Mouse (Mus musculus) mouse trophoblast stem cell (cell line): Measurements from ENCODE around the gene Eva1c.

Source experiments
- in situ Hi-C, 2 experiments: fragments of 300-500 bp; cut with MseI, MboI; formaldehyde crosslinking; loops; 2 replicates in 1 of 2; 3 replicates in 1 of 2; pipeline ENCODE4 v1.15.1; 2025

The Eva1c gene

DNA sequence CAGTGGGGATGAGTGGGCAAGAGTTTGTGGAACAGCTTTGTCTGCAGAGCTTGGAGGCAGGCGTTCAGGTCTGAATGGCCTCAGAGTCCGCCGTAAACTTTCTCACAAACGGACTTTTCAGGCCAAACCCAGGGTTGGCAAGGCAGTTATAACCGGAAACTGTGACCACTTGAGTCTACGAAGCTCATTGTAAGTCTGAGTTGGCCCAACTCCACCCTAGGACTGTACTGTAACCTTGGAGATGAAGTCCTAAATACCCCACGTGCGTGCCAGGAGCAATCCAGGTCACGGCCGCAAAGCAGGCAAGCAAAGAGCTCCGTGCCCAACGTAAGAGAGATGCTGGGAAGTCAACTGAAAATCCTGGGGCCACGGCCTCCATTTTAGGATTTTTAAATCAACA, 85.2 kb downstream of the Eva1c start:
- in situ Hi-C loops: no loop called here

DNA sequence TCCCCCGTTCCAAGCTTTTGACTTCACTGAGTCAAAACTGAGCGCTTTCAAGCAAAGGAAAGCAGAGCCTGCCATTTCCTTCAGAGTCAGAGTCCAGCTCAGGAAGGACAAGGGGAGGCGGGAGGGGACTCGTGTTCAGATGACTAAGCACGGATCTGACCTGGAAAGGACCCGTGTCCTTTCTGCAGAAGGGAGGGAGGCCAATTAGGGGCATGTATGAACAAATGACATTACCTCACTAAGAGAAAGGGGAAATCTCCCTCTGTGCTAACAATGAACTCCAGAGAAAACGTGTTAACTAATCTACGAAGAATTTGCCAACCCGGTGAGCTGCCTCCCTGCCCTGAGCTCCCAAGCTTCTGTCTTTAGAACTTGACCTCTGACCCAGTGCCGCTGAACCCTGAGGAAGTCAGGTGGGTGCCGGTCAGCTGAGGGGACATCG, 89.5 kb downstream of the Eva1c start:
- in situ Hi-C loops: no loop called here

DNA sequence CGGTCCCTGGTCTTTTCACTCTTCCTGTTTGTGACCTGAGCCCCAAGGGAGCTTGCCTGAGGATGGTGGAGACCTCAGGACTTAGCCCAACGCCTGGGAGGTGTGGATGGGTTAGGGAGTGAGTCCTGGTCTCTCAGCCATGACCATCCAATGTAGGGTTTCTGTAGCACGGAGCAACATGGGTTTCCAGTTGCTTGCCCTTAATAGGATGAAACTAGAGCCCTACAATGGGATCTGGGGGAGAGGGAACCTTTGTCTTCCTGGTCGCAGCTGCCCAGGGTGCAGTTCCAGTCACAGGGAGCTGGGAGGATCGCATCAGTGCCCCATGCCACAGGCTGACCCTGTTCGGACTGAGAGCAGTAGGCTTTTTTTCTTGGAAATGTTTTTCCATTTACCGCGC, 90.6 kb downstream of the Eva1c start:
- in situ Hi-C loops: no loop called here

DNA sequence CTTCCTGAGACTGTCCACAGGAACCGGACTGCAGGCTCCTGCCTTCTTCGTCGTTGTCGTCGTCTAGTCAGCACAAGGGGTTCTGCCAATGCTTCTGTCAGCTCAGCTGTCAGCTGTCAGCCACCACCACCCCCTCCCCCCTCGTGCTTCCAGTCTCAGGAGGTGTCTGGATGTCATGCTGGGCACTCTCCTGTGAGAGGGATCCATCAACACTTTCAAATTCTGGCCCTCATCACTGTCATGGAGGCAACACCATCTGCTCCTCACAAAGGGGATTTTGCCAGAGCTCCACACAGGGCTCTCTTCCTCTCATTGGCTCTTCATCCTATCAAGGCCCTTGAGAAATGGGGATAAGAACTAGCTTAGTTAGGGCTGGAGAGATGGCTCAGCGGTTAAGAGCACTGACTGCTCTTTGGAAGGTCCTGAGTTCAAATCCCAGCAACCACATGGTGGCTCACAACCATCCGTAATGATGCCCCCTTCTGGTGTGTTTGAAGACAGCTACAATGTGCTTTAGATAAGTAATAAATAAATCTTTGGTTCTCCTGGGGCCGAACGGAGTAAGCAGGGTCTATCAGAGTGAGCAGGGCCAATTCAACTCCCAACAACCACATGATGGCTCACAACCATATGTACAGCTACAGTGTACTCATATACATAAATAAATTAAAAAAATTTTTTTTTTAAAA, 95.1 kb downstream of the Eva1c start:
- in situ Hi-C loops: loop anchor here (5.0 to 10.0 kb wide), 2 partner anchors 89 to 97 kb away; partner anchors contain the start of gene Eva1c (in 1 of the 2)

DNA sequence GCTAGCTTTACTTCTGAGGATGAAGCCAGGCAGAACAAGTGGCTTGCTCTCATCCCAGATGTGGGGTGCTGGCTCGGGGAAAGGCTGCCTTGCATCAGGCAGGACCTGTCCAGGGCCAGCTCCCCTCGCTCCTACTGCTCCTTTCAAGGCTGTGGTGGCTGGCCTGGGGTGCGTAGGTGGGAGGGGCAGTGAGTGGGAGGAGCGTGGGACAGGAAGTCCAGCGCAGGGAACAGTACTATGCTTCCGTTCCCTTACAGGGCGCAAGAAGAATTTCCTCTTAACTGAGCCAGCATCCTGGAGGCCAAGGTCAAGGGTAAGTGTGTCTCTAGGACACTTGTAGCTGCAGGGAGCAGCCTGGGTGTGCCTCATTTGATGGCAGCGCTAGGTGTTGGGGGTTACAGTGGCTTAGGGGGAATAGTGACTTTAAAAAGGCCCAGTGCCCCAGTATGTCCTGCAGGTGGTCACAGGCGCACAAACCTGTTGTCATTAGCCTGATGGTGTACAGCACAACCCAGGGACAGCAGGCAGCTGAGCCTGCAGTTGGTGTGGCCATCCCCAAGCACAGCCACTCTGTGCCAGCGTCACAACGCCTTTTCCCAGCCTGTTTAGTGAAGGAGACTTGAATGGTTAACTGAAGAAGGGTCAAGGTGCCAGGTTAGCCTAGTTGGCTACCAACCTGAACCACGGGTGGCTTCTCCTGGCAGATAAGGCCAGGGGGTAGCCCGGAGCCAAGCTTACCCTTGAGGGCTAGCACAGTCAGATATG, 98.3 kb downstream of the Eva1c start:
- in situ Hi-C loops: loop anchor here (5.0 to 10.0 kb wide), 2 partner anchors 92 to 100 kb away; partner anchors contain the start of gene Eva1c (in 1 of the 2)

DNA sequence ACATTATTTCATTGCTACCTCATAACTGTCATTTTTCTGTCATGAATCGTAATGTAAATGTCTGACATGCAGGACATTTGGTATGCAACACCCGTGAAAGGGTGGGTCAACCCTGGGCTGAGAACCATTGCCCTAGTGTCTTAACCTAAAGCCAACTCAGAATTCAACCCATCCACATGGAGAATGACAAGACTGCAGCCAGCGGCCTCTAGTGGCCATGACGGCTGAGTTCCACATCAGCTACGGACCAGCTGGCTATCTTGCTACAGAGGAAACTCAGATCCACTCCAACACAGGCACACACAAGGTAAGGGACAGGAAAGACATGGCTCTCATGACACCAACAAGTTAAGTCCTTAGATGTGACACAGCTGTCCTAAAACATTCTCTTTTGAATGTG, 98.9 kb downstream of the Eva1c start:
- in situ Hi-C loops: loop anchor here in 1 of 2 experiments (10.0 kb wide), 1 partner anchor 101 kb away; the partner anchor contains the start of gene Eva1c

DNA sequence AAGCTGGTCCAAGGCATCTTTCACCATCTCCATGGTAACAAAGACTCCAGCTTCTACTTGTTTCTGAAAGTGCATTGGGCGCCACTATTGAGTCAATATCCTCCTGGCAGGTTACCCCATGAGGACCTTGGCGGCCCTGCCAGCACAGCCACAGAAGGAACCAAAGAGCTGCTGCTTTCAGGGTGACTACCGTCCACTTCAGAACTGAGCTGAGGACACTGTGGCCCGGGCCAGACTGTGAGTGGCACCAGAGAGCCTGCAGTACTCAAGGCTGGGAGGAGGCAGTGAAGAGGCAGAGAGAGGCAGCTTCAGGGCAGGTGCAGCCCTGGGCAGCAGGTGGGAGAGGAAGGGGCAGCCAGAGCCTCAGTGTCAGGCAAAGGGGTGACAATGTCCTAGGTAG, 100.9 kb downstream of the Eva1c start:
- in situ Hi-C loops: loop anchor here in 1 of 2 experiments (10.0 kb wide), 1 partner anchor 103 kb away; the partner anchor contains the start of gene Eva1c

DNA sequence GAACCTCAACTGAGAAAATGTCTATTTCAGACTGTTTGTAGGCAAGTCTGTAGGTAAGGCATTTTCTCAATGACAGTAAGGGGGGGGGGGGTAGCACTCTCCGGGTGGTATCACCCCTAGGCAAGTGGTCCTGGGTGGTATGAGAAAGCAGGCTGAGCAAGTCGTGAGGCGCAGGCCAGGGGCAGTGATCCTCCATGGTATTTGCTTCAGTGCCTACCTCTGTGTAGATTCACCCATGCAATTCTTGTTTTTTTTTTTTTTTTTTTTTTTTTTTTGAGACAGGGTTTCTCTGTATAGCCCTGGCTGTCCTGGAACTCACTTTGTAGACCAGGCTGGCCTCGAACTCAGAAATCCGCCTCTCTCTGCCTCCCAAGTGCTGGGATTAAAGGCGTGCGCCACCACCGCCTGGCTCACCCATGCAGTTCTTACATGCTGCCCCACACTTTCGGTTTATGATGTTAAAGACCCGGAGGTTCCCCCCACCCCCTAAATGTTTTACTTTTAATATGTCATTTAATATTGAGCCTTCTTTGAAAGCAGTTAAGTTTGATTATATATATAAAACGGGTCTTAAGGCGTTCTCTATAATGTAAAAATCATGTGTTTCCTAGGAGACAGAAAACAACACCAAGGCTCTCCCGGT, 107.1 kb downstream of the Eva1c start:
- in situ Hi-C loops: no loop called here

DNA sequence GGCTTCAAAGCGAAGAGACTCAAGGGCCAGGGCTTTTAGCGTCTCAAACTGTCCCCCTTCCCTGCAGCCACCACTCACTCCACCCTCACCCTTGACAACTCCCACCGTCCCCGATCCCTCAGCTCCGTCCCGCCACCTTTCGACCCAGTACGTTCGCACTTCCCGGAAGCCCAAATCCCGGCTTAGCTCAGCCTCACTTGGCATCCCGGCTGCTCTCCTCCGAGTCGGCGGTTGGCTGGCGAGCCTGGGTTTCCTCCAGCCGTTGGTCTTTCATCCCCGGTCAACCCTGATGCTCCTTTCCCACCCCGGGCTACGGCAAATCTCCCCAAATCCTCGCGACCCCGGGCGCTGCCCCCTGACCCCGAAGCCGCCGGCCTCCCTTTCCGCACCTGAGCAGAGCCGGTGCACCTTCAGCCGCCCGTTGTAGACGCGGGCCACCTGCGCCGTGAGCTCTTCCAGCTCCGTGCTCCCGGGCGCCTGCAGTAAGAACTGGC, 107.7 kb downstream of the Eva1c start:
- in situ Hi-C loops: no loop called here

DNA sequence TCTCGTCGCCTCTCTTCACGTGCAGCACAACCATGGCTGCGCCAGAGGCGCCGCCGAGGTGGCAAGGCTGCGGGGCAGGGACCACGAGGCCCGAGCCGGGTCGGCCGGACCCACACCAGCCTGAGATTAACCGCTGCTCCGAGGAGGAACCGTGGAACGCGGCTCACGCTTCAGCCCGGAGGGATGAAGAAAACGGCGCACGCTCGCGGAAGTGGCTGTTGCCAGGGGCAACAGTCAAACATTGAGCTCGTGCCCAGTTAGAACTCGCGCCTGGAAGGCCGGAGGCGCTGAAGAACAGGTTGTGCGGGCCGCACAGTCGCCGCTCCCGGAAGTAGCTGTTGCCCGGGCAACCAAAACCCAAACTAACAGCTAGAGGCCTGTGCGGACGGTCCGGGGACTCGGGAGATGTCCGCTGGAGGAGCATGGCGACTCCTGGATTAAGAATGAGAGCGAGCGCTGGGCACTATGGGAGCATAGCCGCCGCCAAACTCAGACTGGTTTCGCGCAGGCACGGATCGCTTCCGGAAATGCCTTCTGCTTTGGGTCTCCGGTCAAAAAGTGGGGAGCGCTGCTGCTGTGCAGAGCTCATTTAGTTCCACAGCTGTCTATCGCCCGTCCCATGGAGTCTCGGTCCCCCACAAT, 108.3 kb downstream of the Eva1c start, which contains the start of gene Cfap298:
Cfap298 (minus strand) TSS at position 428 of the 642 bp plus-strand sequence.
- in situ Hi-C loops: no loop called here

DNA sequence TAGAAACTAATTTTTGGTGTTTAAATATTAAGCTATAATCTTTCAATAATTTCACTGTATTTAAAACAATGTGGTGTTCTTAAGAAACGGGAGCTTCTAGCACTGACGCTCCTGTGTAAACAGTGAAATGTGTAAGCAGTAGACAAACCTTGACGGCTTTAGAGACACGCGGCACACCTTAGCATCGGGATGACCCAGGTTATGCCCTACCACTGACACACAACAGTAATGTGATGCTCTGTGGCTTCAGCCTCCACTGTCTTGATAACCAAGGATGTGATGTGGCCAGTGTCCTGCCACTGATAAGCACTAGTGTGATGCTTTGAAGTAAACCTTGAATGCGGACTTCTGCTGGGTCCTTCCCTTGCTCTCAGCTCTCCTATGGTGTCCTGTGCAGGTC, 114.7 kb downstream of the Eva1c start:
- in situ Hi-C loops: no loop called here

DNA sequence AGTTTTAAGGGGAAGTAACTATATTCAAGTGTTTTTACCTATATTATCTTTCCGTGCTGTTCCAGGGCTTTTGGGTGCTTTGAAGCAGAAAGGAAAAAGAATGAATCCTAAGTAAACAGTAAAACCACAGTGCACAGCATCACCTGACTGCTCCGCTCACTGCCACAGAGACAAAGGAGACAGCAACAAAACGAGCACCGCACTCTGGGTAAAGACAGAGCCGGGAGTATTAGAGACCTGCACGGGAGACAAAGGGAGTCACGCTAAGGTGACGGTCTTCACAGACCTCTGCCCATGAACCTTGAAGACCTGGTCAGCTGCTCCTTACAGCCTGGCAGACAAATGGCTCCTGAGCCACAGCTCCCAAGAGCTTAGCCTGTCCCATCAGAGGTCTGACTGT, 120.5 kb downstream of the Eva1c start:
- in situ Hi-C loops: no loop called here

DNA sequence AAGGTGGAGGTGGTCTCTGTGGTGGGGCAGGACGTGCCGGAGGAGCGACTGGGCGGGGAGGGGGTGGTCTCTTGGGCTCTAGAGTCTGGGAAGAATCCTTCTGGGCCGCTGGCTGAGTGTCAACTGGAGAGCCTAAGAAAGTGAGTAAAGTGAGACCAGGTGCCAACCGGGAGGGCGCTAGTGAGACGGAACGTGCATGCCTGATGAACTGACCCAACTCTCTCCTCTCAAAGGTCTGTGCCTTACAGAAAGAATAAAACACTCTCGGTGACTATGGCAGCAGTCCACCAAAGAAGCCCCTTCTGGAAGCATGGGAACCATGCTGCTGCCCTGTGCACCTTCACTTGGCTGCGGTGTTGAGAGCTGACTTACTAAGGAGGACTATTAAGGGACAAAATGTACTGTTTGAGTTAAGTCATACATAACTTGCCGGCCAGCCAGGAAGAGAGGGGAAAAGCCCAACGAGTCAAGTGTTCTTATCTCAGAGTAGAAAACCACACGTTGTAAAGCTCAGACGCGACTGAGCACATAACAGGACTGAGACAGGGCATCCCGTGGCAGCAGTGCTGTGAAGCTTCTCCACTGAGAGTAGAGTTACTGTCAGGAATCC, 123.9 kb downstream of the Eva1c start:
- in situ Hi-C loops: no loop called here

DNA sequence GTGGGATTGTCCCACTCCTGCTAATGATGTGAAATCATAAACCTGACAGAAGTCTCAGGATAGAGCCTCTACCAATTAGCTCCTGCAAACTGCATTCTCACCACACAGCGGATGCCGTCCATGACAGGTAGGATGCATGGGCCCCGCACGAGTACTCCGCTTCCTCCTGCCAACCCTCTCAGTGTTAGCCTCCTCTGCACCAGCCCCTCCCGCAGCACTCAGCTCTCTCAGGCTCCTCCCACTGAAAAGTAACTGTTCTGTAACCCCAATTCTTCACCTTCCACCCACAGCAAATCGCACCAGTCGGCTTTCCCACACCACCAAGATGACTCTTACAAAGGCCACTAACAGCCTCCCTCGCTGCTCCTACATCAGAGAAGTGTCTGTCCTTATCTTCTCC, 126.6 kb downstream of the Eva1c start:
- in situ Hi-C loops: no loop called here

DNA sequence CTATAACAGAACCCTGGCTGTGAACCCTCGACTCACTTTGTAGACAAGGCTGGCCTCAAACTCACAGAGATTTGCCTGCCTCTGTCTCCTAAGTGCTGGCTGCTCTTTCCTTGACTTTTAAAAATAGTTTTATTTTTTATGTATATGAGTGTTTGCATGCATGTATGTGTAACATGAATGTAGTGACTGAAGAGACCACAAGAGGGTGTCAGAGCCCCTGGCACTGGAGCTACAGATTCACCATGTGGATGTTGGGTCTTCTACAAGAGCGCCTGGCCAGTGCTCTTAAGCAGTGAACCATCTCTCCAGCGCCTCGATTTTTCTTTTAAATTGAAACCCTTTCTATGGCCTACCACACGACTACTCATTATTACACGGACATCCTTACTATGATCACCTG, 127.3 kb downstream of the Eva1c start:
- in situ Hi-C loops: no loop called here
